Mouse (Mus musculus): ENCODE measurements around the gene Sh2d3c. TPM values are rescaled to one million over a fixed set of nuclear protein-coding genes. Genes with fewer than 3 reads are reported as not detected.

Gene Sh2d3c
- total RNA-seq, 2 experiments from 2014 or later = 33.1 to 37.2 TPM

GRCm38 (mm10) chr2:32720053-32720452 is 802 bp upstream of the Sh2d3c start:
- intact Hi-C loops (cut with DNase I) = no loop called here
- DNase-seq = no peak

GRCm38 (mm10) chr2:32722046-32722445 is 1.2 kb downstream of the Sh2d3c start:
- DNase-seq = no peak
- intact Hi-C loops (cut with DNase I) = no loop called here

DNA sequence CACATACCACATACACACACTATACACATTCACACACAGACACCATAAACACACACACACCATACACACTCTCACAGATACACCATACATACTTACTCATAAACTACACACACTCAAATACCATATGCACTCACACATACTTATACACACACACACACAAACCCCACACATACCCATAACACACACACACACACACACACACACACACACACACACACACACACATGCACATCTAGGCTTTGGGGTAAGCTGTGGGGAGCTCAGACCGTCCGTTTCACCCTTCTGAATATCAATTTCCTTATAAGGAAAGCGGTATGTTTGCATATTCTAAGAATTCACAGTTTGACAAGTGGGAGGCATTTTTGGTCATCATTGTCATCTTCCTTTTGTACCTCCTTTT is 1.7 kb downstream of the Sh2d3c start:
- DNase-seq = no peak

DNA sequence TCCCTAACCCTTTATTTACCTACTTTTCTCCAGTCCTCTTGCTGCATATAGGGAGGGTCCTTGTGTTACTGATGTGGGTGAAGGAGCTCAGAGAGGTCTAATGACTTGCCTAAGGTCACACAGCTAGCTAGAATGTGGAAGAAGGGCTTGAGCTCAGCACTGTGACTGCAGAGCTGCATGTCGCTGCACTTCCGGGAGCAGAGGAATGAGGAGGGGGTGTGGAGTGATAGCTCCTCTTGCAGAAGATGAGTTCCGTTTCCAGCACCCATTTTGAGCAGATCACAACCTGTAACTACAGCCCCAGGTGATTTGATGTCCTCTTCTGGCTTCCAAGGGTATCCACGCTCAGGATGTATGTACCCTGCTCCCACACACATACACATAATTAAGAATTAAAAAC is 3.3 kb downstream of the Sh2d3c start:
- intact Hi-C loops (cut with DNase I) = no loop called here
- no peak for DNase-seq

More for the DNA sequence above, 1.7 kb downstream of the Sh2d3c start:
- intact Hi-C loops (cut with DNase I) = no loop called here

DNA sequence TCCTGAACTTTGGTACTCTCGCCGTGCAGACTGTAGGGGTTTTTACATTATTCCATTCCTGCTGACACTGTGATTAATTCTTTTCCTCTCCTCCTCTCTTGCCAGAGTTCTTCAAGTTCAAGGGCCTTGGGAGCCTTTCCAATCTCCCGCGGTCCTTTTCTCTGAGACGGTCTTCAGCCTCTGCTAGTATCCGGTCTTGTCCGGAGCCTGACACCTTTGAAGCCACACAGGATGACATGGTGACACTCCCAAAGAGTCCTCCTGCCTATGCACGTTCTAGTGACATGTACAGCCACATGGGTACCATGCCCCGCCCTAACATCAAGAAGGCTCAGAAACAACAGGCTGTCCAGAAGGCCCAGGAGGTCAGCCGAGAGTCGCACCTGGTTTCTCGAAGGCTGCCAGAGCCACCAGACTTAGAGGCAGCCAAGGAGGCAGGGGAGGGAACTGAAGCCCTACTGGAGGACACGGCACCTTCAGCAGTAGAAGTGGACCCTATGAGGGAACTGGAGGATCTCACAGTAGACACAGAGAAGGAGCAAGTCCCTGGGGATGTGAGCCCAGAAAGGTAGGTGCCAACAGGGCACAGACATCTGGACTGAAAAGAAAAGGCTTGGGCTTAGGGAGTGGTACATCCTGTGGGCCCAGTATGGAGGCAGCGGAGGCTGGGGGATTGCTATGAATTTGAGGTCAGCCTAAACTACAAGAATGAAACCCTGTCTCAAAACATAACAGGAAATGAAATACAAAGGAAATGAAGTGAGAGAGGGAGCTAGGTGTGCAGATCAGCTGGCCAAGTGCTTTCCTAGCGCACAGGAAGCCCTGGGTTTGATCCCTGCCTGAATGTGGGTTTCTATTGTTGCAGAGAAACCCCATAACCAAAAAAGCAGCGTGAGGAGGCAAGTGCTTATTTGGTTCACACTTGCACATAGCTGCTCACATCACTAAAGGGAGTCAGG is 4.3 kb downstream of the Sh2d3c start:
- intact Hi-C loops (cut with DNase I) = no loop called here
- DNase-seq = no peak

DNA sequence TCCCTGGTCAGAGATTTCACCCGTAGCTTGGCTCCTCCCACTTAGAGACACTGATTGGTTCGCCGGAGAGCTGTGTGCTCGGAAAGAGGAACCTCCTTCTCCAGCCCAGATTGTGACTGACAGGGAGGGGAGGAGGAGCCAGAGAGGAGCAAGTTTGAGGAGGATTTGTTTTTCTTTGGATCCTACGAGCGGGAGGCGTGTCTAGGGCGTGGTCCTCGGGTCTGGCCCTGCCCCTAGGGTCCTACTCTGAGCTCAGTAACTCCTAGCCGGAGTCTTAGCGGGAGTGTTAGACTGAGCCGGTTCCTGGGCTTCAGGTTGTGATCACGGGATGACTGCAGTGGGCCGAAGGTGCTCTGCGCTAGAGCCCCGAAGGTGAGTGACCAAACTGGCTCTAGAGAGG is 6.6 kb downstream of the Sh2d3c start:
- DNase-seq = peak; percentile 88
- intact Hi-C loops (cut with DNase I) = no loop called here

DNA sequence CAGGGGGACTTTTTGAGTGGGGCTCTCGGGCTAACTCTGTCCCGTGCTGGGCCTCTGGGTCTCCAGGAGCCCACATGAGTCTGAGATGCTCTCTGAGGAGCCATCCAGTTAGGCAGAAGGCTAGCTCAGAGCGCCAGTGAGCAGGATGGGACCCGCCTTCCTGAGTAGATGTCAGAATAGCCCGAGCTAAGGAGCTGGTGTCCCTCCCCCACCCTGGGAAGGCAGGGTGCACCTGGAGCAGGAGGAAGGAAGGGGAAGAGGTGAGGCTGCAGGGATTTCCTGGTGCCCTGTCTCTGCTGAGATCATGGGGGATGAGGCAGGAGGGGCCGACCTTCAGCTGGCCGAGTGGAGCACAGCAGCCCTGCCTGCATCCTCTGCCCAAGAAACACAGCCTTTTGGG is 7.6 kb downstream of the Sh2d3c start:
- no peak for DNase-seq
- intact Hi-C loops (cut with DNase I) = no loop called here

GRCm38 (mm10) chr2:32729547-32729946 is 8.7 kb downstream of the Sh2d3c start:
- intact Hi-C loops (cut with DNase I) = no loop called here
- DNase-seq = no peak

DNA sequence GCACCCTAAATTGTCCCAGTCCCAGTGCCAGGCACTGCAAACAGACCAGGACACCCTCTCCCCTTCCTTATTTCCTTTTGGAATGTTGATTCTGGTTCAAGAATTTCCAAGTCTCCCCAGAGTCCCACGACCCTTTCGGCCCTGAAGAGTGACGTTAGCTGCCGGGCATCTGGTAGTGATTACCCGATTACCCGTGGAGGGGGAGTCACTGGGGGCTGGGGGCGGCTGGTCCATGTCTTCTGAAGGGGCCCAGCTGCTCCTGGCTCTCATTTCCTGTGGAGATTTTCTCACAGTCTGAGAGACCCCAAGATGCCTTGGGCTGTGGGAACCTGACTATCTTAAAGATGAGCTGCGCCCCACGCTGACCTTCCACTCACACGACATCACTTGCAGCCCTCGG is 10.0 kb downstream of the Sh2d3c start:
- DNase-seq = no peak
- intact Hi-C loops (cut with DNase I) = no loop called here

DNA sequence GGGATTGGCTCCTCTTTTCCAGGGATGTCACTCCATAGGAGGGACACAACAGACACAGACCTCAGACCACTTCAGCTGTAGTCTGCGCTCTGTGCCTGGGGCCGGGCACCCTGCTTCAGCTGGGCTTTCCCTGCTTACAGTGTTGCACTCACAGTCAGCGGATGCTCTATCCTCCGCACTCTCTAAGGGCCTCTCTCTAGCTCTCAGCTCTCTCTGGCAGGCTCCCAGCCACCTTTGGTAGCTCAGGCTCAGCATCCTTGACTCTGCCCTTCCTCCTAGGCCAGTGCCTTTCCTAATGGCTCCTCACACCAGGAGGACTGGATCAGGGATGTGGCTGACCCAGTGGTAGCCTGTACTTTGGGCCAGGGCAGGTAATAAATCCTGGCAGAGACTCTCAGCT is 11.1 kb downstream of the Sh2d3c start:
- DNase-seq = no peak
- intact Hi-C loops (cut with DNase I) = no loop called here

GRCm38 (mm10) chr2:32732695-32733094 is 11.8 kb downstream of the Sh2d3c start:
- DNase-seq = no peak
- intact Hi-C loops (cut with DNase I) = no loop called here

- DNase-seq = no peak
- intact Hi-C loops (cut with DNase I) = no loop called here
These were observed 13.6 kb downstream of the Sh2d3c start for GRCm38 (mm10) chr2:32734480-32734879.

DNA sequence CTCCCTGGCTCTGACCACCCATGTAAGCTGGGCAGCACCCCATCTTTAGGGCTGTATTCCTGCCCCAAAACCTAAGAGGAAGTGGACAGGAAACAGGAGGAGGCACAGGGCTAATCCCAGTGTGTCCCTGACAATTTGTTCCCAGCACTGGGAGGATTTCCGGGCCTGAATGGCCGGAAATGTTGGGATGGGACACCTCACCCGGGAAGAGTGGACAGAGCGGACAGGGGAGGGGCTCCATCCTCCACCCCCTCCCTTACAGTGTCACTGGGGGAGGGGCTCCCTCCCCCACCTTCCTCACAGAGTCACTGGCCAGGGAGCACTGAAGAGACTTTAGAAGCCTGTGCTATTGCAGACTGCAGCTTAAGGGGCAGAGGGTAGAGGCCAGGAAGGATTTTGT is 14.1 kb downstream of the Sh2d3c start:
- no peak for DNase-seq
- intact Hi-C loops (cut with DNase I) = no loop called here

DNA sequence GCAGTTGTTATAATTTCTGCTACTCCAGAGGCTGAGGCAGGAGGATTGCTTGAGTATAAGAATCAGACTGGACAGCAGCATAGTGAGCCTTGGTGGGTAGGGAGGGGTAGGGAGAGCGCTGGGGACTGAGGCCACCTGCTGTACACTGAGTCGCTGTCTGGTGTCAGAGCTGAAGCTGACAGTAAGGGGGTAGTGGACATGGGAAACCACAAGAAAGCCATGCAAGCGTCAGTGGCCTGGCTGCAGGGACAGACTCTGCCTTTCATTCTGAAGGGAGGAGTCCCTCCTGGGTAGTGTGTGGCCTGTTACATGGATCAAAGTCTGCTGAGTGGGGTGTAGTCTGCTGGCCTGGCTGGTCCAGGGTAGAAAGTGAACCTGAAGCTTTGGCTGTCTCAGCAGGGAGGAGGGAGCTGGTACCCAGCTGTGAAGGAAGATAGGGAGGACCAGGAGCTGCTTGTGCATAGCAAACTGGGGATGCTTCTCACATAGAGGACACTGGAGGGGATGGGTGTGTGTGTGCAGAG is 15.5 kb downstream of the Sh2d3c start:
- intact Hi-C loops (cut with DNase I) = no loop called here
- DNase-seq = no peak

- intact Hi-C loops (cut with DNase I) = no loop called here
- DNase-seq = no peak
These were observed 16.2 kb downstream of the Sh2d3c start for GRCm38 (mm10) chr2:32737008-32737407.

DNA sequence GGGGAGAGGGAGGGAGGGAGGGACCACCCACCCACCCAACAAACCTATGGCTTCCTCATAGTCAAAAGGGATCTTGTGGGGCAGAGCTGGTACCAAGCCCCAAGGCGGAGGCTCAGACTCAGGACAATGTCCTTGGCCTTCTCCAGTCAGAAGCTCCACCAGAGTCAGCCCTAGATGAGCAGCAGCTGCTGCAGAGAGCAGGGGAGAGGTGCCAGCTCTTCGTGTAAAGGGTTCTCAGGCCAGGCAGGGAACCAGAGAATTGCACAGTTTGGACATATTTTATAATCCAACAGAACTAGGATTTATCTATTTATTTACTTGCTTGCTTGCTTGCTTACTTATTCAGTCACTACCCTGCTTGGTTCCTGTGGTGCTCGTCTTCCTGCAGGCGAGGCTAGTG is 18.5 kb downstream of the Sh2d3c start:
- no peak for DNase-seq
- intact Hi-C loops (cut with DNase I) = no loop called here

DNA sequence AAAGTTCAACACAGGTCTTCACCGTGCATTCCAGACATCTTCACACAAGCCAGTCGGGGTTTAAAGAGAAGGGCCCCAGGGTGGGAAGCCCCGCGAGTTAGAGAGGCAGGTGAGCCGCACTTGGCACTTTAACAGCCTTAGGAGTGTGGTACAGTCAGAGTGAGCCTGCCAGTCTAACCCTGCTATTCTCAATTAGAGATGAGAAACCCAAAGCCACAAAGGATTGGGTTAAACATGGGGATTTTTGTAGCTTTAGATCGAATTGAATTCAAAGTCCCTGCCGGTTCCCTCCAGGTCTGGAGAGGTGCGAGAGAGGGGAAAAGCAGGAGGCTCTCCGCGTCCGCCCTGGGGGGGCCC is 20.0 kb downstream of the Sh2d3c start, which contains the start of gene 6330409D20Rik:
Gene 6330409D20Rik, minus strand, starts transcription at position 101 of the 357 bp plus-strand sequence.
- intact Hi-C loops (cut with DNase I) = no loop called here
- DNase-seq = no peak

- intact Hi-C loops (cut with DNase I) = no loop called here
- peak; percentile 81 for DNase-seq
These were observed 20.7 kb downstream of the Sh2d3c start for GRCm38 (mm10) chr2:32741273-32742172.

DNA sequence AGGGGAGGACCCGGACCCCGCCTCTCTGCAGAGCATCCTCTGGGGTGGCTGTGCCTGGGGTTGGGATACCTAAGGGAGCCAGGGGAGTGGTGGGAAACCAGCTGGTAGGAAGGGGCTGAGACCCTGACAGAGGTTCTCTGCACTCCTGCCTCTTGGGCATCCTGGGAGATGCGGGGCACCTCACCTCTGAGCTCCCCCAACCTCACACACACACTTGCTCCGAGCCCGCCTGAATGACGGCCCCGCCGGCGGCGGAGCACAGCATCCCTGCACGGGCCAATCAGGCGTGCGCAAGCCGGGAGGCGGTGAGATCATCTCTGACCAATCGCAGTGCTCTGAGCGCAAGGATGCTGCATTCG is 21.3 kb downstream of the Sh2d3c start:
- intact Hi-C loops (cut with DNase I) = no loop called here
- peak; percentile 81 for DNase-seq

DNA sequence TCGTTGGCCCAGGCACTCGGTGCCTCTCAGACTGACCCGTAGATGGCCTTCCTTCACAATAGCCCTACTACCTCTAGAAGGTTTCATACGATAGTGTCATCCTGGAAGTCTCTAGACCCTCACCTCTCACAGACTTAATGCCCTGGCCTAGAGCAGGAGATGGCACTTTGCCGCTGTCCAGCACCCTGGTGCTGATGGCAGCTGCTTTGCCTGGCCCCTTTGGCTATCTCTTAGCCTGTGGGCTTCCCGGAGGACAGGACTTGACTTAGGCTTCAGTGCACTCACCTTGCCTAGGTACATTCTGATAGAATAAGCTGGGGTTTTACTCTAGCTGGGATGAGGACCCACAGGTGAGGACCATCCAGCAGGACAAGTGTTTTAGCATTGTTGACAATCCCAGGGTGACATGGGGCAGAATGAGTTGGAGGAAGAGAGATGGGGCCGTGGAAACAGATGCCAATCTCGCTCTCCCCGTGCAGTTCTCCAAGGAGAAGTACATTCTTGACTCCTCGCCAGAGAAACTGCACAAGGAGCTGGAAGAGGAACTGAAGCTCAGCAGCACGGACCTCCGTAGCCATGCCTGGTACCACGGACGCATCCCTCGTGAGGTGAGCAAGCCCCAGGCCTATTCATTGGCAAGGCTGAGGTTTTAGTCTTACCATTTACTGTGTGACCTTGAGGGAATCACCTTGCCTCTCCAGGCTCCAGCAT is 23.6 kb downstream of the Sh2d3c start:
- intact Hi-C loops (cut with DNase I) = no loop called here
- DNase-seq = no peak

- DNase-seq = no peak
- intact Hi-C loops (cut with DNase I) = no loop called here
These were observed 28.2 kb downstream of the Sh2d3c start for GRCm38 (mm10) chr2:32749082-32749481.

All from left cerebral cortex, postnatal 4 days (tissue).